Comparison of ENCODE assay signal across 10 mouse cellular contexts in genomic region chr9:43101936-43102595, GRCm38 (mm10). TPM values are rescaled to one million over a fixed set of nuclear protein-coding genes. Genes with fewer than 3 reads are reported as not detected.
DNase-seq lines count a peak whose midpoint lies in the region; ATAC-seq and TF ChIP-seq lines count a peak whose summit lies in the region.
"Had no signal": no experiment of that assay in that cellular context is flagged by ENCODE, and none has a peak within 500 bp of the region (broad histone marks: within the 10 kb centered on the region; RNA-seq: fewer than 3 reads in every experiment).

No protein-coding gene starts in this region.

- 0 out of 2 replicates have a peak overlapping the region, but pooled peaks have one; percentile 4 for H3K9ac ChIP-seq in heart, embryonic 12.5 days
- H3K9ac ChIP-seq in lung, embryonic 15.5 days: no peak overlapping the region
- 0 out of 2 replicates have a peak overlapping the region, but pooled peaks have one; percentile 2 for H3K9ac ChIP-seq in stomach, embryonic 16.5 days (ENCODE audit: low read length)

- no peaks in the 10 kb centered on the region for H3K27me3 ChIP-seq in heart, embryonic 12.5 days (replicated peaks)
- no peaks in the 10 kb centered on the region for H3K27me3 ChIP-seq in lung, embryonic 15.5 days
- no peaks in the 10 kb centered on the region for H3K27me3 ChIP-seq in stomach, embryonic 16.5 days (ENCODE audit: control insufficient read depth, insufficient read depth, low read length)
- H3K27me3 ChIP-seq: Patski had no signal

- TF ChIP-seq POLR2A in lung, adult 2 months (IDR thresholded peaks at IDR 0.05; ENCODE audit: borderline replicate concordance, extremely low read depth, low read depth, low read length): no peak

- H3K27ac ChIP-seq in heart, embryonic 12.5 days (ENCODE audit: poor library complexity, severe bottlenecking): peak overlapping the region; percentile 68
- 0 out of 2 replicates have a peak overlapping the region, but pooled peaks have one; percentile 26 for H3K27ac ChIP-seq in lung, embryonic 15.5 days
- H3K27ac ChIP-seq in stomach, embryonic 16.5 days (ENCODE audit: low read length): peak overlapping the region; percentile 14; the same call in 1 of the 2 replicates
- H3K27ac ChIP-seq: macrophage had no signal

- peaks cover 9% of the 10 kb centered on the region for H3K4me1 ChIP-seq in lung, adult 2 months (ENCODE audit: control insufficient read depth, insufficient read depth, low read length)
- H3K4me1 ChIP-seq in heart, embryonic 12.5 days (replicated peaks): peaks cover 37% of the 10 kb centered on the region
- peaks cover 37% of the 10 kb centered on the region for H3K4me1 ChIP-seq in lung, embryonic 15.5 days
- peaks cover 20% of the 10 kb centered on the region for H3K4me1 ChIP-seq in stomach, embryonic 16.5 days (ENCODE audit: control insufficient read depth, insufficient read depth, low read length)

- ATAC-seq in heart, embryonic 12.5 days (ENCODE audit: insufficient number of reproducible peaks, low FRiP score): peak; percentile 75
- no peak for ATAC-seq in lung, embryonic 15.5 days (ENCODE audit: borderline replicate concordance, extremely low read depth, low FRiP score, low TSS enrichment)
- ATAC-seq in stomach, embryonic 16.5 days (ENCODE audit: insufficient read depth, low FRiP score): no peak
- ATAC-seq: Patski had no signal

- H3K4me2 ChIP-seq in heart, embryonic 12.5 days: peak overlapping the region; percentile 45
- peak overlapping the region; percentile 77 for H3K4me2 ChIP-seq in lung, embryonic 15.5 days
- peak overlapping the region; percentile 87 for H3K4me2 ChIP-seq in stomach, embryonic 16.5 days (ENCODE audit: low read depth, low read length)

- no peaks in the 10 kb centered on the region for H3K9me3 ChIP-seq in heart, embryonic 12.5 days (replicated peaks)
- no peaks in the 10 kb centered on the region for H3K9me3 ChIP-seq in lung, embryonic 15.5 days
- H3K9me3 ChIP-seq in stomach, embryonic 16.5 days (replicated peaks; ENCODE audit: control insufficient read depth, low read length): no peaks in the 10 kb centered on the region

- DNase-seq in lung, adult 2 months: no peak
- DNase-seq in lung, postnatal 4 days: no peak
- DNase-seq in layer of hippocampus, adult 8-10 months (ENCODE audit: low spot score in 2 of 2): no peak
- DNase-seq in cerebellum, adult 11 months: no peak
- no peak for DNase-seq in left cerebral cortex, adult 8-10 months (ENCODE audit: low spot score in 2 of 2)

- 23% methylated on average over 8 of the region's 8 CpGs for WGBS in lung, adult 2 months
- WGBS in heart, embryonic 12.5 days: 39% methylated on average over 8 of the region's 8 CpGs
- 44% methylated on average over 8 of the region's 8 CpGs for WGBS in lung, embryonic 15.5 days
- 51% methylated on average over 8 of the region's 8 CpGs for WGBS in stomach, embryonic 16.5 days

- H3K36me3 ChIP-seq in heart, embryonic 12.5 days: no peaks in the 10 kb centered on the region
- no peaks in the 10 kb centered on the region for H3K36me3 ChIP-seq in lung, embryonic 15.5 days
- no peaks in the 10 kb centered on the region for H3K36me3 ChIP-seq in stomach, embryonic 16.5 days (ENCODE audit: control insufficient read depth, insufficient read depth, low read length)

- H3K4me3 ChIP-seq in lung, adult 2 months (replicated peaks; ENCODE audit: extremely low read depth, low read depth, low read length): peak overlapping the region; percentile 45
- peak overlapping the region; percentile 30 for H3K4me3 ChIP-seq in heart, embryonic 12.5 days
- peak overlapping the region; percentile 12; the same call in 1 of the 2 replicates for H3K4me3 ChIP-seq in lung, embryonic 15.5 days
- H3K4me3 ChIP-seq in stomach, embryonic 16.5 days (replicated peaks; ENCODE audit: low read length): peak overlapping the region; percentile 3

- no peak for TF ChIP-seq CTCF in lung, adult 2 months (IDR thresholded peaks at IDR 0.05; ENCODE audit: insufficient read depth, low read length)

RNA-seq across cellular contexts. Expression of gene Arhgef12, which starts 5.0 kb away (rescaled TPM):
- 46.2 and 62.4 TPM in 2 replicates for polyA plus RNA-seq in lung, adult 2 months (2012; rRNA removed)
- 13.3 and 13.9 TPM in 2 replicates for polyA plus RNA-seq in heart, embryonic 12.5 days (2016; fragmentation: Nextera tagmentation; extraction: Ambion mirVana)
- 12.5 and 14.3 TPM in 2 replicates for polyA plus RNA-seq in lung, embryonic 15.5 days (2015; fragmentation: Nextera tagmentation; extraction: Ambion mirVana)
- polyA plus RNA-seq in stomach, embryonic 16.5 days (2015; fragmentation: Nextera tagmentation; extraction: Ambion mirVana): 10.6 and 11.2 TPM in 2 replicates
- total RNA-seq in layer of hippocampus, adult 8-10 months (2022): 100 to 1,000 TPM; 144 to 165 (median 151) TPM
- total RNA-seq in left cerebral cortex, adult 8-10 months (2022): 100 to 1,000 TPM; 152 to 184 (median 161) TPM

RNA-seq across cellular contexts. Expression of gene Tmem136, which starts 14.3 kb away (rescaled TPM):
- 1.8 and 7.4 TPM in 2 replicates for polyA plus RNA-seq in lung, adult 2 months (2012; rRNA removed)
- 15.2 and 18.6 TPM in 2 replicates for polyA plus RNA-seq in heart, embryonic 12.5 days (2016; fragmentation: Nextera tagmentation; extraction: Ambion mirVana)
- polyA plus RNA-seq in lung, embryonic 15.5 days (2015; fragmentation: Nextera tagmentation; extraction: Ambion mirVana): 3.7 and 4.0 TPM in 2 replicates
- 4.0 and 4.5 TPM in 2 replicates for polyA plus RNA-seq in stomach, embryonic 16.5 days (2015; fragmentation: Nextera tagmentation; extraction: Ambion mirVana)
- 10 to 100 TPM; 18.5 to 22.9 (median 19.5) TPM for total RNA-seq in layer of hippocampus, adult 8-10 months (2022)
- total RNA-seq in left cerebral cortex, adult 8-10 months (2022): 10 to 100 TPM; 14.8 to 18.3 (median 15.7) TPM
- polyA plus RNA-seq: macrophage had no signal

Comparison
In these comparisons a context has a peak if more than half of its experiments do, and no peak if none do; other contexts are left out.
1. H3K27ac ChIP-seq: peak in every context shown above with its lines; median percentile 68 in heart, embryonic 12.5 days; 26 in lung, embryonic 15.5 days; 14 in stomach, embryonic 16.5 days.